Mouse (Mus musculus) lung, embryonic 15.5 days (tissue): Measurements from ENCODE around the gene Rtn4rl1. TPM values are rescaled to one million over a fixed set of nuclear protein-coding genes. Genes with fewer than 3 reads are reported as not detected.
A peak's percentile ranks its signal among the peaks of the same experiment; 100 is the strongest.
"Not testable (repeated sequence)": the region's sequence is repeated elsewhere in the genome, so short reads cannot be mapped to it uniquely, and the experiment has no call there.

Source experiments
- ATAC-seq: fragments of 200-750 bp; cut with Nextera tagmentation; 2 replicates; pipeline ENCODE4 v1.8.0; 2017; ENCODE audit warnings: moderate number of reproducible peaks, borderline replicate concordance; ENCODE audit not compliant: low FRiP score, low TSS enrichment; ENCODE audit errors: extremely low read depth
- H3K27ac ChIP-seq: fragments of 300-500 bp; sonication (generic); 2 replicates; pipeline ENCODE4 v1.5.1; 2015; ENCODE audit warnings: moderate library complexity, mild to moderate bottlenecking, inconsistent platforms
- H3K27me3 ChIP-seq: fragments of 300-500 bp; sonication (generic); 2 replicates; pipeline ENCODE4 v1.6.1; 2015; ENCODE audit warnings: inconsistent platforms
- H3K36me3 ChIP-seq: fragments of 300-500 bp; sonication (generic); 2 replicates; pipeline ENCODE4 v1.6.1; 2015; ENCODE audit warnings: inconsistent platforms
- H3K4me1 ChIP-seq: fragments of 300-500 bp; sonication (generic); 2 replicates; pipeline ENCODE4 v1.6.1; 2015; ENCODE audit warnings: inconsistent platforms
- H3K4me2 ChIP-seq: fragments of 300-500 bp; sonication (generic); 2 replicates; pipeline ENCODE4 v1.6.1; 2015; ENCODE audit warnings: inconsistent platforms, mild to moderate bottlenecking, moderate library complexity
- H3K4me3 ChIP-seq: fragments of 300-500 bp; sonication (generic); 2 replicates; pipeline ENCODE4 v1.5.1; 2015; ENCODE audit warnings: mild to moderate bottlenecking, inconsistent platforms
- H3K9ac ChIP-seq: fragments of 300-500 bp; sonication (generic); 2 replicates; pipeline ENCODE4 v1.6.1; 2015; ENCODE audit warnings: inconsistent platforms
- H3K9me3 ChIP-seq: fragments of 300-500 bp; sonication (generic); 2 replicates; pipeline ENCODE4 v1.6.1; 2016; ENCODE audit warnings: inconsistent platforms
- WGBS: fragments of 180-500 bp; shearing (Covaris S2); methylation state at CpG from one replicate; pipeline ENCODE4 v1.1.7; 2015; 5-methylcytosine and 5-hydroxymethylcytosine counted together
- polyA plus RNA-seq: library from polyadenylated mRNA; unstranded; fragments of >200 nt; fragmentation: Nextera tagmentation; extraction: Ambion mirVana; gene quantifications from 2 replicates; pipeline ENCODE4 v1.2.1, GENCODE M21; 2015

Gene Rtn4rl1
- polyA plus RNA-seq, 1 experiment from 2014 or later = 3.3 TPM

- H3K4me3 ChIP-seq = no peak overlapping the region
- no peaks in the 10 kb centered on the region for H3K36me3 ChIP-seq
- no peaks in the 10 kb centered on the region for H3K9me3 ChIP-seq
- H3K27me3 ChIP-seq = peaks cover 34% of the 10 kb centered on the region
- H3K9ac ChIP-seq = no peak overlapping the region
- H3K27ac ChIP-seq = no peak overlapping the region
- H3K4me2 ChIP-seq = no peak overlapping the region
- WGBS = 64% methylated on average over 8 of the region's 8 CpGs
- no peak for ATAC-seq
- H3K4me1 ChIP-seq = peaks cover 4% of the 10 kb centered on the region
Observed at GRCm38 (mm10) chr11:75288517-75288916, 94.9 kb downstream of the Rtn4rl1 start.

- H3K9ac ChIP-seq = no peak overlapping the region
- H3K9me3 ChIP-seq = no peaks in the 10 kb centered on the region
- H3K27ac ChIP-seq = no peak overlapping the region
- 56% methylated on average over 2 of the region's 2 CpGs for WGBS
- peaks cover 39% of the 10 kb centered on the region for H3K27me3 ChIP-seq
- H3K36me3 ChIP-seq = no peaks in the 10 kb centered on the region
- no peak overlapping the region for H3K4me3 ChIP-seq
- H3K4me2 ChIP-seq = no peak overlapping the region
- peaks cover 4% of the 10 kb centered on the region for H3K4me1 ChIP-seq
- ATAC-seq = no peak
Observed at GRCm38 (mm10) chr11:75289120-75289519, 95.5 kb downstream of the Rtn4rl1 start.

- peak; percentile 27; the same call in 1 of the 2 replicates for ATAC-seq
- H3K9ac ChIP-seq = no peak overlapping the region
- H3K27ac ChIP-seq = no peak overlapping the region
- no peak overlapping the region for H3K4me3 ChIP-seq
- H3K27me3 ChIP-seq = peaks cover 39% of the 10 kb centered on the region
- no peaks in the 10 kb centered on the region for H3K36me3 ChIP-seq
- peaks cover 8% of the 10 kb centered on the region for H3K4me1 ChIP-seq
- H3K9me3 ChIP-seq = no peaks in the 10 kb centered on the region
- no peak overlapping the region for H3K4me2 ChIP-seq
- WGBS = 20% methylated on average over 6 of the region's 6 CpGs
Observed at GRCm38 (mm10) chr11:75290566-75291271, 97.1 kb downstream of the Rtn4rl1 start.

- no peak overlapping the region for H3K4me3 ChIP-seq
- H3K36me3 ChIP-seq = no peaks in the 10 kb centered on the region
- H3K4me2 ChIP-seq = peak overlapping the region; percentile 16; the same call in 1 of the 2 replicates
- ATAC-seq = no peak
- peaks cover 39% of the 10 kb centered on the region for H3K27me3 ChIP-seq
- H3K27ac ChIP-seq = no peak overlapping the region
- 37% methylated on average over 25 of the region's 25 CpGs for WGBS
- H3K9ac ChIP-seq = no peak overlapping the region
- peaks cover 8% of the 10 kb centered on the region for H3K4me1 ChIP-seq
- no peaks in the 10 kb centered on the region for H3K9me3 ChIP-seq
Observed at GRCm38 (mm10) chr11:75291389-75292215, 98.0 kb downstream of the Rtn4rl1 start.

GRCm38 (mm10) chr11:75292281-75292680 is 98.7 kb downstream of the Rtn4rl1 start:
- Histone ChIP-seq H3K4me1 (peaks cover 8% of the 10 kb centered on the region), H3K4me3 (no peak overlapping the region), H3K27ac (no peak overlapping the region), H3K4me2 (no peak overlapping the region), H3K36me3 (no peaks in the 10 kb centered on the region), H3K9me3 (no peaks in the 10 kb centered on the region), H3K9ac (no peak overlapping the region), H3K27me3 (peaks cover 35% of the 10 kb centered on the region)
- WGBS = 83% methylated on average over 7 of the region's 7 CpGs
- no peak for ATAC-seq

- Histone ChIP-seq H3K4me3 (no peak overlapping the region), H3K4me1 (peaks cover 8% of the 10 kb centered on the region), H3K27ac (no peak overlapping the region), H3K9ac (no peak overlapping the region), H3K36me3 (no peaks in the 10 kb centered on the region), H3K27me3 (peaks cover 35% of the 10 kb centered on the region), H3K4me2 (no peak overlapping the region), H3K9me3 (no peaks in the 10 kb centered on the region)
- 42% methylated on average over 21 of the region's 21 CpGs for WGBS
- no peak for ATAC-seq
Observed at GRCm38 (mm10) chr11:75293852-75294361, 100.3 kb downstream of the Rtn4rl1 start.

- H3K4me1 ChIP-seq = peaks cover 8% of the 10 kb centered on the region
- peaks cover 31% of the 10 kb centered on the region for H3K27me3 ChIP-seq
- no peak overlapping the region for H3K4me2 ChIP-seq
- no peaks in the 10 kb centered on the region for H3K9me3 ChIP-seq
- WGBS = 57% methylated on average over 9 of the region's 9 CpGs
- no peak overlapping the region for H3K9ac ChIP-seq
- no peak for ATAC-seq
- H3K27ac ChIP-seq = no peak overlapping the region
- H3K4me3 ChIP-seq = no peak overlapping the region
- H3K36me3 ChIP-seq = peaks cover 6% of the 10 kb centered on the region
Observed at GRCm38 (mm10) chr11:75294862-75295261, 101.3 kb downstream of the Rtn4rl1 start.

- H3K9ac ChIP-seq, H3K9me3 ChIP-seq, H3K4me2 ChIP-seq, ATAC-seq, H3K4me1 ChIP-seq, H3K27ac ChIP-seq, H3K4me3 ChIP-seq: not testable (repeated sequence)
- 79% methylated on average over 5 of the region's 5 CpGs for WGBS
- peaks cover 31% of the 10 kb centered on the region for H3K27me3 ChIP-seq
- peaks cover 12% of the 10 kb centered on the region for H3K36me3 ChIP-seq
Observed at GRCm38 (mm10) chr11:75295534-75295933, 102.0 kb downstream of the Rtn4rl1 start.

GRCm38 (mm10) chr11:75296406-75297005 is 102.9 kb downstream of the Rtn4rl1 start:
- H3K27me3 ChIP-seq = peaks cover 25% of the 10 kb centered on the region
- no peak overlapping the region for H3K9ac ChIP-seq
- peaks cover 4% of the 10 kb centered on the region; the same call in 1 of the 2 replicates for H3K4me1 ChIP-seq
- no peaks in the 10 kb centered on the region for H3K9me3 ChIP-seq
- no peak overlapping the region for H3K4me2 ChIP-seq
- no peak overlapping the region for H3K4me3 ChIP-seq
- H3K27ac ChIP-seq = no peak overlapping the region
- H3K36me3 ChIP-seq = peaks cover 22% of the 10 kb centered on the region
- no peak for ATAC-seq
- WGBS = 72% methylated on average over 9 of the region's 9 CpGs

- Histone ChIP-seq H3K27me3 (peaks cover 14% of the 10 kb centered on the region), H3K9me3 (no peaks in the 10 kb centered on the region), H3K4me2 (no peak overlapping the region), H3K36me3 (peaks cover 33% of the 10 kb centered on the region), H3K27ac (no peak overlapping the region), H3K4me3 (no peak overlapping the region), H3K9ac (no peak overlapping the region), H3K4me1 (peaks cover 4% of the 10 kb centered on the region; the same call in 1 of the 2 replicates)
- no peak for ATAC-seq
- 52% methylated on average over 9 of the region's 9 CpGs for WGBS
Observed at GRCm38 (mm10) chr11:75297631-75298030, 104.0 kb downstream of the Rtn4rl1 start.

GRCm38 (mm10) chr11:75298491-75298890 is 104.9 kb downstream of the Rtn4rl1 start:
- 37% methylated on average over 11 of the region's 11 CpGs for WGBS
- ATAC-seq = no peak
- Histone ChIP-seq H3K4me1 (peaks cover 4% of the 10 kb centered on the region; the same call in 1 of the 2 replicates), H3K27ac (no peak overlapping the region), H3K4me3 (no peak overlapping the region), H3K9ac (no peak overlapping the region; the same call in 1 of the 2 replicates), H3K36me3 (peaks cover 40% of the 10 kb centered on the region), H3K9me3 (no peaks in the 10 kb centered on the region), H3K27me3 (peaks cover 5% of the 10 kb centered on the region), H3K4me2 (no peak overlapping the region)
